Mouse (Mus musculus) naive thymus-derived CD4-positive, alpha-beta T cell, adult 5 months (primary cell): ENCODE results near the gene Trim8. TPM values are rescaled to one million over a fixed set of nuclear protein-coding genes. Genes with fewer than 3 reads are reported as not detected.

Experiments used
- polyA plus RNA-seq: library from polyadenylated mRNA; unstranded; fragments of 100-300 nt; shearing (Covaris generic); gene quantifications from one replicate; pipeline ENCODE4 v1.2.1, GENCODE M21; 2017

Trim8 gene
- 55.7 TPM for polyA plus RNA-seq

DNA sequence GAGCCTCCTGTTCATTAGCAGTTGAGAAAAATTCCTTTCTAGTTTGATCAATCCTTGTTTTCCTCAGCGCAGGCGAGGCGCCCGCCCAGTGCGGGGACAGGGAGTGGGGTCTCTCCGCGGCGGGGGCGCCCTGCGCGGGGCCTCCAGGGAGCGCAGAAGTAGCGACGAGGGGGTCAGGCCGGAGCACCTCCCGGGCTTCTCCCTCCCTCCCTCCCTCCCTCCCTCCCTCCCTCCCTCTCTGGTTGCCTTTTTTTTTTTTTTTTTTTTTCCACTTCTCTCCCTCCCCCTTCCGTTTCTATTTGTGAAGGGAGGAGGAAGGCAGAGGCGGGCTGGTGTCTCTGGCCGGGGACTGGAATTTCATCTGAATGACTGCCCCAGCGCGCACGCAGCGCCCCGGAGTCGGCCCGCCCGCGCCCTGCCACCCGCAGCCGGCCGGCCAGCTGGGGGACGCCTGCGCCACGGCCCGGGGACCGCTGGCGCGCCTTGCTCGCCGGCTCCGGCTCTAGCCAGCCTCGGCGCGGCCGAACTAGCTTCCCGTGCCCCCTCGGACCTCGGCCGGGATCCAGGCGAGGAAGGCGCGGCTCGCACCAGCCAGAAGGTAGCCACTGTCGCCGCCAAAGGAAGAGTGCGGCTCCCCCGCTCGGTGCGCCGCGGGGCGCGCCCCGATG, at the start of gene Trim8:
Gene Trim8, plus strand, starts transcription at position 302 of the 668 bp plus-strand sequence.

Other genes with a start within 250 kb of the Trim8 start
- 117 TPM for gene Nfkb2, start 197.4 kb upstream of the Trim8 start, polyA plus RNA-seq
- 7.2 TPM for gene Psd, start 174.5 kb upstream of the Trim8 start, polyA plus RNA-seq
- gene Fbxl15, start 173.5 kb upstream of the Trim8 start, polyA plus RNA-seq = 9.0 TPM
- gene Cuedc2, start 163.0 kb upstream of the Trim8 start, polyA plus RNA-seq = 25.9 TPM
- gene Mfsd13a, start 160.6 kb upstream of the Trim8 start, polyA plus RNA-seq = 1.4 TPM
- not detected for gene 2310034G01Rik, start 151.4 kb upstream of the Trim8 start, polyA plus RNA-seq
- gene Actr1a, start 106.0 kb upstream of the Trim8 start, polyA plus RNA-seq = 110 TPM
- 29.5 TPM for gene Sufu, start 104.8 kb upstream of the Trim8 start, polyA plus RNA-seq
- gene Arl3, start 71.5 kb downstream of the Trim8 start, polyA plus RNA-seq = 11.1 TPM
- gene Sfxn2, start 71.7 kb downstream of the Trim8 start, polyA plus RNA-seq = 13.0 TPM
- gene Wbp1l, start 97.4 kb downstream of the Trim8 start, polyA plus RNA-seq = 75.4 TPM
- gene Cyp17a1, start 171.5 kb downstream of the Trim8 start, polyA plus RNA-seq = not detected
- gene Borcs7, start 188.2 kb downstream of the Trim8 start, polyA plus RNA-seq = 3.7 TPM
- gene As3mt, start 205.8 kb downstream of the Trim8 start, polyA plus RNA-seq = 6.7 TPM